Mouse (Mus musculus) olfactory bulb, adult 2 months (tissue): ENCODE results near the gene Ppp2r2c.

Experiments
- CTCF ChIP-seq: fragments of 200-500 bp; IDR thresholded peaks from 2 replicates; pipeline ENCODE4 v1.5.1; 2012; ENCODE audit warnings: low read depth, mild to moderate bottlenecking, low read length, moderate library complexity; ENCODE audit not compliant: insufficient read depth
- POLR2A ChIP-seq: fragments of 200-500 bp; IDR thresholded peaks from 2 replicates; pipeline ENCODE4 v1.6.1; 2012; ENCODE audit warnings: mild to moderate bottlenecking, low read depth, low read length, moderate library complexity; ENCODE audit not compliant: insufficient read depth

DNA sequence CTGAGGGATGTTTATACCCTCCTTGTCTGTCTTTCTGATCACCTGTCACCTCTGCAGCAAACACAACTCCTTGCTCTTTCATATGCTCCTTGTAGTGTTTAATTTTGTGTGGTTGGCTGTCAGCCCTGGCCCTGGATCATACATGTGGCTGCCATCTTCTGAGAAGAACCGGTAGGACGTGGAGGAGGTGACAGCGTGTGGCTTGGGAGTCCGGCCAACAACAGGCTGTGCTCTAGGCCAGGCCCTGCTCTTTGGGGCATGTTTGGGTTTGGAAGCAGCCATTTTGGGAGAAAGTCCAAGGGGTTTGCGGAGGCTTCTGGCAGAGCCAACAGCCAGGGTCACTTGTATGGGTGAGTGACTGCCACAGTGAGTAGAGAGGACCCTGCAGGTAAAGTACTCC lies 12.3 kb downstream of the Ppp2r2c start:
- TF ChIP-seq POLR2A: no peak
- no peak for TF ChIP-seq CTCF
